In the genomic region with DNA sequence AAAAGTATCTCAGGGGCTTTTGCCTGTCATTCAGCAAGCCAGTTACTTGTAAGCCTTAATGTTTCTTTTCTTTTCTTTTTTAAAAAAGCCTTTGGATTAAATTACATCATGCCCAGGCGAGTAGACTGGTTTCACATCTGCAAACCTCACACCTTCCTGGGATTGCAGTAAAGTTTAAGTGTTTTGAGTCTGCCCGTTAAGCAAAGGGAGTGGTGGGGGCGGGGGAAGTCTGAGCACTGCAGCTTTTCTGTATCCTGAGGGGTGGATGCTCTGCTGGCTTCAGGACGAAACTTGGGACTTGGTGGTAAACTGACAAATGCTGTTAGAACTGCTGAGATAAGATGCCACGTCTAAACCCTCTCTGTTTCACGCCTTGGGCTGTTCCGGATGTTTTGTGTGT, we compare ENCODE assay signal across 19 mouse cellular contexts. TPM values are rescaled to one million over a fixed set of nuclear protein-coding genes. Genes with fewer than 3 reads are reported as not detected.
DNase-seq lines count a peak whose midpoint lies in the region; ATAC-seq and TF ChIP-seq lines count a peak whose summit lies in the region.
"Had no signal": no experiment of that assay in that cellular context is flagged by ENCODE, and none has a peak within 500 bp of the region (broad histone marks: within the 10 kb centered on the region; RNA-seq: fewer than 3 reads in every experiment).

No protein-coding gene starts in this region.

- TF ChIP-seq EP300 in heart, postnatal 0 days (IDR thresholded peaks at IDR 0.05; ENCODE audit: low read depth): no peak
- no peak for TF ChIP-seq EP300 in heart, adult 2 months (IDR thresholded peaks at IDR 0.05; ENCODE audit: insufficient read depth, low read depth, low read length)

- H3K27me3 ChIP-seq in heart, postnatal 0 days (ENCODE audit: control insufficient read depth, insufficient read depth, low read length): no peaks in the 10 kb centered on the region
- no peaks in the 10 kb centered on the region for H3K27me3 ChIP-seq in heart, adult 2 months (ENCODE audit: control insufficient read depth, insufficient read depth, low read length)
- no peaks in the 10 kb centered on the region; the same call in 1 of the 2 replicates for H3K27me3 ChIP-seq in limb, embryonic 12.5 days
- H3K27me3 ChIP-seq in intestine, embryonic 15.5 days (replicated peaks): no peaks in the 10 kb centered on the region
- H3K27me3 ChIP-seq: stomach, embryonic 15.5 days had no signal

- WGBS in heart, postnatal 0 days: 16% methylated on average over 7 of the region's 7 CpGs
- WGBS in heart, adult 2 months: 19% methylated on average over 7 of the region's 7 CpGs
- 13% methylated on average over 7 of the region's 7 CpGs for WGBS in limb, embryonic 12.5 days
- WGBS in intestine, embryonic 15.5 days: 38% methylated on average over 7 of the region's 7 CpGs

- no peak overlapping the region; the same call in 1 of the 2 replicates for H3K4me2 ChIP-seq in heart, postnatal 0 days (ENCODE audit: low read depth, low read length)
- H3K4me2 ChIP-seq in limb, embryonic 12.5 days: peak overlapping the region; percentile 36
- no peak overlapping the region for H3K4me2 ChIP-seq in intestine, embryonic 15.5 days (replicated peaks)
- H3K4me2 ChIP-seq: forebrain, embryonic 12.5 days; stomach, embryonic 15.5 days had no signal

- TF ChIP-seq CTCF in heart, postnatal 0 days (IDR thresholded peaks at IDR 0.05; ENCODE audit: low read depth): no peak
- no peak for TF ChIP-seq CTCF in heart, adult 2 months (IDR thresholded peaks at IDR 0.05)

- no peaks in the 10 kb centered on the region for H3K9me3 ChIP-seq in heart, postnatal 0 days (replicated peaks; ENCODE audit: control insufficient read depth, low read length)
- no peaks in the 10 kb centered on the region for H3K9me3 ChIP-seq in limb, embryonic 12.5 days
- H3K9me3 ChIP-seq in intestine, embryonic 15.5 days: no peaks in the 10 kb centered on the region
- H3K9me3 ChIP-seq: forebrain, embryonic 12.5 days; stomach, embryonic 15.5 days had no signal

- intact Hi-C loops in heart, adult 2 months (cut with DNase I): no loop called here

- DNase-seq in heart, adult 11 months: peak; percentile 62
- no peak for DNase-seq in heart, postnatal 4 days
- no peak for DNase-seq in heart, postnatal 0 days (ENCODE audit: low spot score)
- DNase-seq in heart, adult 2 months: no peak
- DNase-seq in ZHBTc4 (ENCODE audit: low read depth, low spot score) (peak; percentile 21), adipocyte (ENCODE audit: low spot score) (no peak)
- DNase-seq: adrenal gland, postnatal 14 days; cerebellum, adult 2 months; kidney, adult 2 months; kidney, postnatal 25 days; layer of hippocampus, adult 9-11 months; lung, adult 2 months; lung, postnatal 4 days; midbrain, embryonic 14.5 days; thymus, adult 2 months had no signal

- H3K27ac ChIP-seq in heart, postnatal 0 days (ENCODE audit: low read depth): peak overlapping the region; percentile 95
- H3K27ac ChIP-seq in heart, adult 2 months: no peak overlapping the region
- peak overlapping the region; percentile 74 for H3K27ac ChIP-seq in limb, embryonic 12.5 days
- H3K27ac ChIP-seq in intestine, embryonic 15.5 days: no peak overlapping the region
- H3K27ac ChIP-seq: forebrain, embryonic 12.5 days; stomach, embryonic 15.5 days had no signal

- no peak for TF ChIP-seq POLR2A in heart, adult 2 months (IDR thresholded peaks at IDR 0.05; ENCODE audit: insufficient read depth, low read depth, low read length)

- ATAC-seq in heart, postnatal 0 days (ENCODE audit: insufficient read depth, low read depth): no peak
- ATAC-seq in limb, embryonic 12.5 days (ENCODE audit: insufficient number of reproducible peaks, insufficient read depth, low FRiP score, low TSS enrichment, low read depth): peak; percentile 60
- no peak for ATAC-seq in intestine, embryonic 15.5 days

- H3K4me3 ChIP-seq in heart, postnatal 0 days (ENCODE audit: low read depth, low read length): no peak overlapping the region
- no peak overlapping the region for H3K4me3 ChIP-seq in heart, adult 2 months
- H3K4me3 ChIP-seq in limb, embryonic 12.5 days (replicated peaks): no peak overlapping the region
- H3K4me3 ChIP-seq in intestine, embryonic 15.5 days (replicated peaks): no peak overlapping the region
- H3K4me3 ChIP-seq: forebrain, embryonic 12.5 days; stomach, embryonic 15.5 days had no signal

- no peaks in the 10 kb centered on the region for H3K79me2 ChIP-seq in heart, adult 2 months (replicated peaks; ENCODE audit: control insufficient read depth, insufficient read depth, low read length)

- peak overlapping the region; percentile 33; the same call in 1 of the 2 replicates for H3K9ac ChIP-seq in heart, postnatal 0 days (replicated peaks; ENCODE audit: low read depth, low read length)
- no peak overlapping the region for H3K9ac ChIP-seq in heart, adult 2 months (ENCODE audit: low read depth, low read length)
- H3K9ac ChIP-seq in limb, embryonic 12.5 days (replicated peaks): no peak overlapping the region
- H3K9ac ChIP-seq in intestine, embryonic 15.5 days: no peak overlapping the region
- H3K9ac ChIP-seq: forebrain, embryonic 12.5 days; stomach, embryonic 15.5 days had no signal

- no peaks in the 10 kb centered on the region for H3K36me3 ChIP-seq in heart, postnatal 0 days (replicated peaks; ENCODE audit: control insufficient read depth, insufficient read depth, low read length)
- H3K36me3 ChIP-seq in heart, adult 2 months (ENCODE audit: control insufficient read depth, insufficient read depth, low read length): no peaks in the 10 kb centered on the region; the same call in 1 of the 2 replicates
- H3K36me3 ChIP-seq in limb, embryonic 12.5 days: no peaks in the 10 kb centered on the region
- no peaks in the 10 kb centered on the region for H3K36me3 ChIP-seq in intestine, embryonic 15.5 days
- H3K36me3 ChIP-seq: forebrain, embryonic 12.5 days; stomach, embryonic 15.5 days had no signal

- peaks cover 58% of the 10 kb centered on the region for H3K4me1 ChIP-seq in heart, postnatal 0 days (ENCODE audit: control insufficient read depth, insufficient read depth)
- peaks cover 6% of the 10 kb centered on the region; the same call in 1 of the 2 replicates for H3K4me1 ChIP-seq in heart, adult 2 months (ENCODE audit: control insufficient read depth, insufficient read depth, low read length)
- H3K4me1 ChIP-seq in limb, embryonic 12.5 days (replicated peaks): peaks cover 24% of the 10 kb centered on the region
- no peaks in the 10 kb centered on the region; the same call in 1 of the 2 replicates for H3K4me1 ChIP-seq in intestine, embryonic 15.5 days (replicated peaks)

RNA-seq across cellular contexts. Expression of a gene that starts 22.6 kb away (rescaled TPM):
- total RNA-seq in heart, postnatal 4 days (2021): 100 to 1,000 TPM; 265 to 287 TPM
- total RNA-seq in heart, postnatal 0 days (2014; rRNA removed; ENCODE audit: low replicate concordance): 328 and 340 TPM in 2 replicates
- 58.5 and 65.2 TPM in 2 replicates for polyA plus RNA-seq in heart, postnatal 0 days (2015; fragmentation: Nextera tagmentation; extraction: Ambion mirVana)
- 100 to 1,000 TPM; 194 to 231 TPM for total RNA-seq in heart, adult 2 months (2021)
- polyA plus RNA-seq in heart, adult 2 months (2012; rRNA removed): 143 and 161 TPM in 2 replicates
- 4.3 and 5.1 TPM in 2 replicates for polyA plus RNA-seq in limb, embryonic 12.5 days (2016; fragmentation: Nextera tagmentation; extraction: Ambion mirVana)
- polyA plus RNA-seq in intestine, embryonic 15.5 days (2015; fragmentation: Nextera tagmentation; extraction: Ambion mirVana): 0.77 and 0.80 TPM in 2 replicates

Comparison
In these comparisons a context has a peak if more than half of its experiments do, and no peak if none do; other contexts are left out.
1. DNase-seq: peak in heart, adult 11 months (single experiment) and ZHBTc4 (single experiment); none in heart, postnatal 4 days (single experiment), heart, postnatal 0 days (single experiment), heart, adult 2 months (0 of 2) and adipocyte (single experiment).
2. H3K27ac ChIP-seq: peak in heart, postnatal 0 days (single experiment) and limb, embryonic 12.5 days (single experiment); none in heart, adult 2 months (single experiment) and intestine, embryonic 15.5 days (single experiment).